Mouse (Mus musculus) mouse trophoblast stem cell (cell line): ENCODE results near the gene Erbb2.

Experiments
- in situ Hi-C, 2 experiments: fragments of 300-500 bp; cut with MseI, MboI; formaldehyde crosslinking; loops; 2 replicates in 1 of 2; 3 replicates in 1 of 2; pipeline ENCODE4 v1.15.1; 2025

Gene Erbb2

GRCm38 (mm10) chr11:98385638-98386585 lies 26.4 kb upstream of the Erbb2 start, which contains the start of gene Pnmt:
Pnmt (plus strand) TSS chr11:98386450.
- in situ Hi-C loops = no loop called here

- in situ Hi-C loops = no loop called here
Measured at GRCm38 (mm10) chr11:98386596-98386995, 25.7 kb upstream of the Erbb2 start.

GRCm38 (mm10) chr11:98387056-98387577 lies 25.2 kb upstream of the Erbb2 start:
- in situ Hi-C loops = no loop called here

- in situ Hi-C loops = no loop called here
Measured at GRCm38 (mm10) chr11:98388282-98388681, 24.0 kb upstream of the Erbb2 start.

DNA sequence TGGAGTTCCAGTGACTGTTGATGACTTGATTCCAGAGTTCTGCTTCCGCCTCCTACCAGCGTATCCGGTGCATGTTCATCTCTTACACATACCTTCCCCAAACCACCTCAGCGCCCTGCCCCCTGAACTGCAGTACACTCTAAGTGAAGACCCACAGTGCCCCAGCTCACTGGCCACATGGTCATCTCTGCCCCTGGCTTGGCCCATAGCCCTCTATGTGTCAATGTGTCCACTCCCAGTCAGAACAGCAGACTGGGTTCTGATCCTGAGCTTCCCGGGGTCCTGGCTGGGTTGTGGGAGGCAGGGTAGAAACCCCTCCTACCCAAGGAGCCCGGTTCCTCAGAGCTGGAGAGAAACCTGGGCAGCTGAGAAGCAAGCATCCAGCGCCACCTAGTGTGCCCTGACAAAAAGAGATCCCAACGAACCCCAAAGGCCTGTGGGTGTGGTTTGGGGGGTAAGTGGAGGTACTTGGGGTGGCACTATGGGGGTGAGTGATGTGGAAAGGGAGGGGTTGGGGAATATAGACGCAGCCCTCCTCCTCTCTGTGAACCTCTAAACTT lies 23.0 kb upstream of the Erbb2 start:
- in situ Hi-C loops = no loop called here

DNA sequence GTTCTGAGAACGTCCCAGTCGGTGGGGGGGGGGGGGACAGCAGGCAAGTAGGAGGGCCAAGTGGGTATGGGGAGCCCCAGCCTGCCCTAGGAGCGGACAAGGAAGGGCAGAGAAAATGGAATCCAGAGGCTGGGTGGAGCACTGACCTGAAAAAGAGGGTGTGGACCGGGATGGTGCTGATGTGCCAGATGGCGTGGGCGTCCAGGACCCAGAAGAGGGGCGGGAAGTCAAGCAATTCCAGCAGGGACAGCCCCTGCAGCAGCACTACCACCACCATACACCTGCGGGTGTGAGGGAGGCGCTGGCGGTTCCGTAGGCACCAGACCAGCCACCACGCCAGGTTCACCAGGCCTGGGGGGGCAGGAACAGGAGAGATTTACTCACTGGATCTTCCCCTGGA lies 22.1 kb upstream of the Erbb2 start:
- in situ Hi-C loops = no loop called here

DNA sequence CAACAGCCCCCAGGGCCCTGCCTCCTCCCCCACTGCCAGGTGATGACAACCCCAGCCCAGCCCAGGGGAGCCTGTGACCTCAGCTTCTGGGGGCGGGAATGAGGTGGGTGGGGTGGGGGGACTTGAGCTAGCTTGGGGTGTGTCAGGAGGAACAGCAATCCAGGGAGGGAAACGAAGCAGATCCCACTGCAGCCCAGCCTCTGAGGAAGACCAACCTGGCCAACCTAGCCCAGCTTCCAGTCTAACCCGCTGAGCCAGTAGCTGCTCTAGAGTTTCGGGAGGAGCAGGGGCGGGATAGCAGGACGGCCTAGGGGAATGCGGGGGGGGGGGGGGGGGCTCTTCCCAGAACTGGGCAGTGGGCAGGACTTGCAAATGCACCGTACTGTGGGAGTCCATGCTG lies 20.2 kb upstream of the Erbb2 start:
- in situ Hi-C loops = no loop called here

- in situ Hi-C loops = no loop called here
Measured at GRCm38 (mm10) chr11:98392645-98393044, 19.6 kb upstream of the Erbb2 start.

DNA sequence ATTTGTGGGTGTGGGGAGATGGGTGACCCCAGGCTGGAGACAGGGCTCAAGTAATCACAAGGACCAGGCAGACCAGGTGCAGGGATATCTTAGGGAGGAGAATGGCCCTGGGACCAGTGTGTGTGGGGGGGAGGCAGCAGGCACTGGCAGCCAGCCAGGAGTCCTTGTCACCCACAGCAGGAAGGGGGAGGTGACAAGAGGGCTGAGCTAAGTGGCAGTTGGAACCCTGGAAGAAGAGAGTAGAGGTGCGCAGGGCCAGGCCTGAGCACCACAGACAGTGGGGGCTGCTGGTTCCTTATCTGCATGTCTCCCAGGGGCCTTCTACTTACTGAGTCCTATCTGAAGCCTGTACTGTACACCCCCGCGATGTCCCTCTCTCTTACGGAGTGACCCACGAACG lies 19.0 kb upstream of the Erbb2 start:
- in situ Hi-C loops = no loop called here

GRCm38 (mm10) chr11:98394301-98394700 lies 18.0 kb upstream of the Erbb2 start:
- in situ Hi-C loops = no loop called here

DNA sequence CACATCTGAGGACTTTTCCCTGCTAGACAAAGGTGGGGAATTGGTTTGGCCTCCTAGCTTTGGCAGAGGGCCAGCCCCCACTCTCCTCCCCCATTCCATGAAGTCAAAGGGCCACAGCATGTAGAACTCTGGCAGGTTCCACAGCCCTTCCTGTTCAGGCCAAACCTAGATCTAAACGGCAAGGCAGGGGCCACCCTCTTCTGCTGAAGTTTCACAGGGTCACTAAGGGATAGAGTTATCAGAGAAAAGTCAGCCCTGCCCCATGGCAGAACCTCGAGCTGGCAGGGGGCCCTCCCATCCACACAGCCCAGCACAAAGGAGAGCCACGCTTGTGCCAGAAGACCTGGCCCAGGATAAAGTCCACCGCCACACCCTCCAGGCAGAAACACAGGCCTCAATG lies 17.2 kb upstream of the Erbb2 start:
- in situ Hi-C loops = no loop called here

GRCm38 (mm10) chr11:98397946-98398345 lies 14.3 kb upstream of the Erbb2 start:
- in situ Hi-C loops = no loop called here

GRCm38 (mm10) chr11:98400161-98400726 lies 12.0 kb upstream of the Erbb2 start, which contains the start of gene Pgap3:
Pgap3 (minus strand) TSS chr11:98400490.
- in situ Hi-C loops = no loop called here

GRCm38 (mm10) chr11:98400816-98401215 lies 11.5 kb upstream of the Erbb2 start:
- in situ Hi-C loops = no loop called here

GRCm38 (mm10) chr11:98406621-98407020 lies 5.6 kb upstream of the Erbb2 start:
- in situ Hi-C loops = no loop called here

DNA sequence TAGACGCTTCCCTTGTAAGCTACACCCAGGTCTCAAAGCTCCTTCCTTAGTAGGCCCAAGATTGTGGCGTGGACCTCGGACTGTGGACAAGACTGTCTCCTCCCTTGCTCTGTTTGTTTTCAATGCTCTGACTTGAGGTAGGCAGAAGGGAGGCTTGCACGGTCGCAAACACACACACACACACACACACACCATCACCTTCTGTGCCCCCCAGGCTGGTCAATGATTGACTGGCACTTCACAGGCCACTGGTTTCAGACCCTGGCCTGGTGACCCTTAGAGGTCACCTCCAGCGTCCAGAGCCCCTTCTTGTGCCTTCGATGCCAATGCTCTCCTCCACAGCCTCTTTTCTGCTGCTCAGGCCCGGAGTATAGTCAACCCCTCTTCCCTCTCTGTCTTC lies 3.4 kb upstream of the Erbb2 start:
- in situ Hi-C loops = no loop called here

DNA sequence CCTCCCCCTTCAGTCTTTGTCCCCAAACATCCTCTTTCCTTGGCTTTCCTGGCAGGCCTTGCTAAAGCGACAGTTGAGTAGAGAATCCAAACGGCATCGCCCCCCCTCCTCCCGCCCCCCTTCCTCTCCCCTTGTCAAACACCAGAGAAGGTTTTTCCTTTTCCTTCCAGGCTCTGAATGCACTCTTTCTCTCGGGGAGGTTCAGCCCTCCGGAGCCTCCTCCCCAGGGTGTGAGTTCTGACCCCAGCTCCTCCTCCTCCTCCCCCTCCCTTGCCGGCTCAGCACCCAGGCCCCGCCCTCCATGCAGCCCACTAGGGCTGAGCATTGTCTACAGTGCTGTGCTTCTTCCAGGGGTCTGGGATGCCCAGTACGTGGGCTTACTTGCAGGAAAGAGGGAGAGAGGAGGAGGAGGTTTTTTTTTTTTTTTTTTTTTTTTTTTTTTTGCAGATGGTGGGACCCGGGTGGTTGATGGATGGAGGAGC lies 2.9 kb upstream of the Erbb2 start:
- in situ Hi-C loops = no loop called here

DNA sequence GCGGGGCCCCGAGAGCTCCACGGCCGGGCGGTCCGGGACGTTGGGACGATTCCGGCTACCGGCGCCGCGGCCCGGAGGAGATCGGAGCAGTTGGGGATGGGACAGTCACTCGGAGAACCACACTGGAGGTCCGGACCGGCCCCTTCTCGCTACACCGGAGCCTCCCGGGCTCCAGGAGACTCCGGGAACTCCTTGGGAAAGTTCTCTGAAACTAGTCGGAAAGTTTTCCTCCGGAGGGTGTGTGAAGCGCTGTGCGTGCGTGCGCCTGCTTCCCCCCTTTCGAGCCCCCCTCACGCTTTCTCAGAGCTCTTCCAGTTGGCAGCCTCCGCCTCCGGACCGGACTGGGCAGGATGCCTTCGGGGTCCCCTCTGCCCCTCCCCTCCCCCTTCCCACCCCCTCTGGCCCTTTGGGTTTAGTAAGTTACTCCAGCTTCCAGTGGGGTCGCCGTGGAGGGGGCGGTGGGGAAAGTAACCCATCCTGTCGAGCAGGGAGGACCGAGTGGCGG lies 579 bp downstream of the Erbb2 start:
- in situ Hi-C loops = no loop called here

GRCm38 (mm10) chr11:98413731-98414130 lies 1.5 kb downstream of the Erbb2 start:
- in situ Hi-C loops = no loop called here

GRCm38 (mm10) chr11:98414162-98414561 lies 1.9 kb downstream of the Erbb2 start:
- in situ Hi-C loops = no loop called here

GRCm38 (mm10) chr11:98417074-98417473 lies 4.8 kb downstream of the Erbb2 start:
- in situ Hi-C loops = no loop called here

DNA sequence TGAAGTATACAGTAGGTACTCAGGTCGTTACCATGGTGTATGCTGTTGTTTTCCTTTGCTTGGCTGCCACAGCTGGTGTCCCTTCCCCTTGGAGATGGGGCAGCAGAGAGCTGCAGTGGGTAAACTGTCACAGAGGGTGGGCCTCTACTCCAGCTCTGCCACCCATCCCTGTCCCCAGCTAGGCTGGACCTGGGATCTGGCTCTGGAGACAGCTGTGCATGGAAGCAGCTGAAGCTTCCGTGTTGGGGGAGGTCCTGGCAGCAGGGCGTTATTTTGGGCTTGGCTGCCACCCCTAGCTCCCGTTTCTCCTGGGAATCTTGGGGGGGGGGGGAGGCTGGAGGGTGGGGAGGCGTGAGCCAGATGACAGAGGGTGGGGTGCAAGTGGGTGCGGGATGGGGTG lies 6.0 kb downstream of the Erbb2 start:
- in situ Hi-C loops = no loop called here
